Mouse (Mus musculus) stomach, postnatal 0 days (tissue): Measurements from ENCODE around the gene Gabarapl2. TPM values are rescaled to one million over a fixed set of nuclear protein-coding genes. Genes with fewer than 3 reads are reported as not detected.

Source experiments
- ATAC-seq: fragments of 200-750 bp; cut with Nextera tagmentation; 2 replicates; pipeline ENCODE4 v1.8.0; 2017; ENCODE audit not compliant: low FRiP score, low TSS enrichment
- DNase-seq: peaks from one replicate; pipeline ENCODE4 v3.0.0-alpha.2; 2016; ENCODE audit warnings: low spot score
- H3K27ac ChIP-seq: fragments of 300-500 bp; sonication (generic); replicated peaks from 2 replicates; pipeline ENCODE4 v1.5.1; 2014; ENCODE audit warnings: mild to moderate bottlenecking, control low read depth
- H3K27me3 ChIP-seq: fragments of 300-500 bp; sonication (generic); 2 replicates; pipeline ENCODE4 v1.6.1; 2014; ENCODE audit warnings: low read length; ENCODE audit not compliant: control insufficient read depth, insufficient read depth
- H3K36me3 ChIP-seq: fragments of 300-500 bp; sonication (generic); 2 replicates; pipeline ENCODE4 v1.6.1; 2014; ENCODE audit warnings: low read length, mixed read lengths; ENCODE audit not compliant: control insufficient read depth, insufficient read depth
- H3K4me1 ChIP-seq: fragments of 300-500 bp; sonication (generic); replicated peaks from 2 replicates; pipeline ENCODE4 v1.6.1; 2014; ENCODE audit warnings: antibody characterized with exemption; ENCODE audit not compliant: control insufficient read depth, insufficient read depth
- H3K4me2 ChIP-seq: fragments of 300-500 bp; sonication (generic); replicated peaks from 2 replicates; pipeline ENCODE4 v1.6.1; 2014; ENCODE audit warnings: low read depth, mild to moderate bottlenecking, control low read depth, moderate library complexity
- H3K4me3 ChIP-seq: fragments of 300-500 bp; sonication (generic); 2 replicates; pipeline ENCODE4 v1.5.1; 2014; ENCODE audit warnings: low read depth, low read length, control low read depth
- H3K9ac ChIP-seq: fragments of 300-500 bp; sonication (generic); 2 replicates; pipeline ENCODE4 v1.6.1; 2014; ENCODE audit warnings: mild to moderate bottlenecking, low read length, control low read depth, mixed read lengths
- H3K9me3 ChIP-seq: fragments of 300-500 bp; sonication (generic); 2 replicates; pipeline ENCODE4 v1.6.1; 2016; ENCODE audit warnings: low read length; ENCODE audit not compliant: control insufficient read depth
- CTCF ChIP-seq: IDR thresholded peaks from 2 replicates; pipeline ENCODE4 v1.5.1; 2016; ENCODE audit warnings: antibody characterized with exemption, low read depth, mild to moderate bottlenecking, moderate library complexity
- EP300 ChIP-seq: optimal IDR thresholded peaks from 2 replicates; pipeline ENCODE3; 2016; ENCODE audit warnings: antibody characterized with exemption
- WGBS: fragments of 180-500 bp; shearing (Covaris S2); extraction: QIAGEN DNeasy Blood & Tissue Kit; methylation state at CpG from one replicate; pipeline ENCODE4 v1.1.7; 2014; 5-methylcytosine and 5-hydroxymethylcytosine counted together
- polyA plus RNA-seq: library from polyadenylated mRNA; unstranded; fragments of >200 nt; fragmentation: Nextera tagmentation; extraction: Ambion mirVana; gene quantifications from 2 replicates; pipeline ENCODE4 v1.2.1, GENCODE M21; 2015

Gene Gabarapl2
- polyA plus RNA-seq, 1 experiment from 2014 or later: 290 TPM

- Histone ChIP-seq H3K4me2 (no peak overlapping the region), H3K4me3 (no peak overlapping the region), H3K27ac (no peak overlapping the region), H3K27me3 (no peaks in the 10 kb centered on the region), H3K36me3 (no peaks in the 10 kb centered on the region), H3K9me3 (no peaks in the 10 kb centered on the region), H3K4me1 (no peaks in the 10 kb centered on the region), H3K9ac (no peak overlapping the region)
- no peak for TF ChIP-seq CTCF
- no peak for TF ChIP-seq EP300
- ATAC-seq: no peak
- WGBS: 85% methylated on average over 5 of the region's 5 CpGs
- no peak for DNase-seq
These were observed 26.9 kb downstream of the Gabarapl2 start for GRCm38 (mm10) chr8:111967246-111967870.

GRCm38 (mm10) chr8:111968541-111968940, 28.0 kb downstream of the Gabarapl2 start:
- Histone ChIP-seq H3K27me3 (no peaks in the 10 kb centered on the region), H3K9me3 (no peaks in the 10 kb centered on the region), H3K4me1 (no peaks in the 10 kb centered on the region), H3K4me2 (no peak overlapping the region), H3K9ac (no peak overlapping the region), H3K4me3 (no peak overlapping the region), H3K27ac (no peak overlapping the region), H3K36me3 (no peaks in the 10 kb centered on the region)
- DNase-seq (no peak), ATAC-seq (no peak)
- TF ChIP-seq CTCF (no peak), EP300 (no peak)
- WGBS: 80% methylated on average over 10 of the region's 10 CpGs

DNA sequence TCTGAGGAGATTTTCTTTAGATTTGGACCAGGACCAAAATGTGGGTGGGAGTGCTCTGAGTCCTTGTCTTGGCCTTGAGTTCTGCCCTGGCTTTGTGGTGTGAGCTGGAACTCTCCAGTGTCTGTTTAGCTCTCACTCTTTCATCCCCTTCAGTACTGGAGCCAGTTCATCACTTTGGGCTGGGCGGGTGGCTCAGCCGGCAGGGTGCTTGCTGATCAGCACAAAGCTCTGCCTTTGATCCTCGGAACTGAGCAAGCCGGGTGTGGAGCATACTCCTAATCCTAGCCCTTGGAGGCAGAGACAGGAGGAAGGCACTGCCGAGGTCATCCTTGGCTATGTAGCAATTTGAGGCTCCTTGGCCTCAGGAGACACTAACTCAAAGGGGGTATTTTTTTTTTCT, 28.5 kb downstream of the Gabarapl2 start:
- 43% methylated on average over 5 of the region's 5 CpGs for WGBS
- ATAC-seq: no peak
- no peaks in the 10 kb centered on the region for H3K4me1 ChIP-seq

GRCm38 (mm10) chr8:111974138-111974537, 33.6 kb downstream of the Gabarapl2 start:
- 95% methylated on average over 12 of the region's 12 CpGs for WGBS
- H3K36me3 ChIP-seq: no peaks in the 10 kb centered on the region; the same call in 1 of the 2 replicates

More for the DNA sequence above, 28.5 kb downstream of the Gabarapl2 start:
- no peaks in the 10 kb centered on the region for H3K27me3 ChIP-seq
- no peak overlapping the region for H3K27ac ChIP-seq
- no peak overlapping the region for H3K4me2 ChIP-seq
- H3K9ac ChIP-seq: no peak overlapping the region
- H3K9me3 ChIP-seq: no peaks in the 10 kb centered on the region
- no peaks in the 10 kb centered on the region for H3K36me3 ChIP-seq
- no peak for DNase-seq
- no peak overlapping the region for H3K4me3 ChIP-seq
- TF ChIP-seq CTCF (no peak), EP300 (no peak)

DNA sequence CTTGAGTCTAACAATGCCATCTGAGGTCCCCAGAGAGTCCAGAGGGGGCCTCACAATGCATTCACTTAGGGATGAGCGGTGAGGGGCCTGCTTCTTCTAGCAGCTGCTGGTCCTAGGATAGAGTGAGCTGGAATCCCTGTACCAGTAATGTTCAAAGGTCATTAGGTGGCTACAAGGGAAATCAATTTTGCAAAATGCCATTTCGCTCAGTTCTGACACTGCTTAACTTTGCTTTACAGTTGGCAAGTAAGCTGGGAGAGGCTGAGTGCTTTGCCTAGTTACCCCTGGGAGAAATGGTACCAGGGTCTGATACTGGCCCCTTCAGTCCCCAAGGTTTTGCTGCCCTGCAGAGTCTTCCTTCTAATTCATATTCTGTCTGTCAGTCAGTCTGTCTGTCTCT, 35.2 kb downstream of the Gabarapl2 start:
- WGBS: 93% methylated on average over 2 of the region's 2 CpGs
- no peak overlapping the region for H3K4me3 ChIP-seq
- no peak overlapping the region for H3K4me2 ChIP-seq

More at GRCm38 (mm10) chr8:111974138-111974537, 33.6 kb downstream of the Gabarapl2 start:
- no peaks in the 10 kb centered on the region for H3K9me3 ChIP-seq
- H3K4me2 ChIP-seq: no peak overlapping the region
- TF ChIP-seq CTCF: no peak
- no peak for TF ChIP-seq EP300
- no peak overlapping the region for H3K27ac ChIP-seq
- no peak for ATAC-seq
- H3K27me3 ChIP-seq: no peaks in the 10 kb centered on the region
- no peaks in the 10 kb centered on the region for H3K4me1 ChIP-seq
- H3K4me3 ChIP-seq: no peak overlapping the region
- no peak for DNase-seq
- no peak overlapping the region for H3K9ac ChIP-seq

GRCm38 (mm10) chr8:111976326-111976725, 35.8 kb downstream of the Gabarapl2 start:
- H3K4me3 ChIP-seq: no peak overlapping the region
- TF ChIP-seq CTCF (no peak), EP300 (no peak)
- ATAC-seq (no peak), DNase-seq (no peak)
- no peak overlapping the region for H3K27ac ChIP-seq
- H3K9ac ChIP-seq: no peak overlapping the region
- no peaks in the 10 kb centered on the region for H3K4me1 ChIP-seq
- WGBS: 84% methylated on average over 2 of the region's 2 CpGs
- no peaks in the 10 kb centered on the region; the same call in 1 of the 2 replicates for H3K36me3 ChIP-seq
- H3K9me3 ChIP-seq: no peaks in the 10 kb centered on the region
- no peaks in the 10 kb centered on the region for H3K27me3 ChIP-seq
- no peak overlapping the region for H3K4me2 ChIP-seq

More for the DNA sequence above, 35.2 kb downstream of the Gabarapl2 start:
- Histone ChIP-seq H3K36me3 (no peaks in the 10 kb centered on the region; the same call in 1 of the 2 replicates), H3K27me3 (no peaks in the 10 kb centered on the region), H3K27ac (no peak overlapping the region), H3K9ac (no peak overlapping the region), H3K9me3 (no peaks in the 10 kb centered on the region), H3K4me1 (no peaks in the 10 kb centered on the region)
- ATAC-seq (no peak), DNase-seq (no peak)
- TF ChIP-seq EP300 (no peak), CTCF (no peak)
